Mouse (Mus musculus): ENCODE data around the gene Prex1. TPM values are rescaled to one million over a fixed set of nuclear protein-coding genes. Genes with fewer than 3 reads are reported as not detected.

Gene Prex1
- total RNA-seq, 4 experiments from 2014 or later = 91.7 to 98.3 (median 95.8) TPM

DNA sequence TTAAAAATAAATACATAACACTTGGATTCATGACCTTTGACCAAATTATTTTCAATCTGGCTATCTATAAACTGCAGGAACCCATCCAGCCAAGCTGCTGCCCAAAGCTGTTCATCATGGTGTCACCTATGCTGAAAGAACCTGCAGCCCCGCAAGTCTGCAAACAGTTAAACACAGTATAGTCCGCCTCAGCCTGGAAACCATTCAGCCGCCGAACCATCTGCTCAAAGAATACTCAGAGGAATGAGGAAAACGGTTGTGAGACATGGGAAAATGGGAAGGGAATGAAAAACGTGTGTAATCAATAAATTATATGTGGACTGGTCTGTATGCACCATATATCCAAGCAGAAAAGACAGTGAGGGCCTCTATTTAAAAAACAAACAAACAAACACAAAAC, 13.3 kb upstream of the Prex1 start:
- no peak for DNase-seq (ENCODE audit: low spot score in 2 of 2)

GRCm38 (mm10) chr2:166720416-166720815, 6.8 kb upstream of the Prex1 start:
- DNase-seq (ENCODE audit: low spot score in 2 of 2) = no peak

GRCm38 (mm10) chr2:166719930-166720305, 6.3 kb upstream of the Prex1 start:
- no peak for DNase-seq (ENCODE audit: low spot score in 2 of 2)

DNA sequence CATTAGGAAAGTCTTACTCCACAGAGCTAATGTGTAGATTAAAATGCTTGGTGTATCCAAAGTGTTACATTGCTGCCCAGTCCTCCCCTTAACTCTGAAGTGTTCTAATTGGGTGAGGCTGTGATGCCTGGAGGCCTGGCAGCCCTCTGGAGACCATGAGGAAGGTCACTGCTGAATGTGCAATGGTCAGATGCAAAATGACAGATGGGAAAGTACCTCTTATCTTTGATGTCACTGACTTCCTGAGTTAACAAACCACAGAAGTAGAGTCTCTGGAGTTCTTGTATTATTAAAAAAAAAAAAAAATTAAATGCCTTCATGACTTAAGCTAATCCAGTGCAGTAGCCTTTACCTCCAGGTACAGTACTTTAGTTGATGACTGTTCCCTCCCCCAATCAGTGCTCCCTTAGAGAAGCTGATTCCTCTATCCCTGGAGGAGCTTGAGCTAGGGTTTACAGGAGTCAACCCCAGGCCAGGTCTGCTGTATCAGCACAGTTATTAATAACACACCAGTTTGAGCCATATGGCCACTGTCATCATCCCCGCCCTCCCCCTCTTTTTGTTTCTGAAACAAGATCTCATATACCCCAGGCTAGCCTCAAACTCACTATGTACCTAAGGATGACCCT, 5.8 kb upstream of the Prex1 start:
- DNase-seq (ENCODE audit: low spot score in 2 of 2) = no peak

DNA sequence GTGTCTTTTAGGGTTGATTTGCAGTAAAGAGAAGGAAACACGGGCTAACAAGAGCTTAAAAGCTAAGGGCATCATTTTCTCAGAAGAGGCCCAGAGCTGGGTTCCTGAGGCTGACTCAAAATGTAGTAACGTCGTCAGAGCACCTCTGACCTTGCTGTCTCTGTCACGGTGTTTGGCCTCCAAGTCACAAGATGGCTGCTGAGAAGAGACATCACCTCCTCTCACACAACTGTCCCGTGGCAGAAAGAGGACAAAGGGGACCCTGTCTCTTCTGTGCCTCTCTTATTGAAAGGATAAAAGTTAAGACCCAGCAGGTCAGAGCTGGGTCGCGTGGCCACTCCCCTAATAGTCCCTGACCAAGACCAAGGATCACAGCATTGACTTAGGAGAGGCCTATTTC, 2.4 kb upstream of the Prex1 start:
- no peak for DNase-seq (ENCODE audit: low spot score in 2 of 2)

DNA sequence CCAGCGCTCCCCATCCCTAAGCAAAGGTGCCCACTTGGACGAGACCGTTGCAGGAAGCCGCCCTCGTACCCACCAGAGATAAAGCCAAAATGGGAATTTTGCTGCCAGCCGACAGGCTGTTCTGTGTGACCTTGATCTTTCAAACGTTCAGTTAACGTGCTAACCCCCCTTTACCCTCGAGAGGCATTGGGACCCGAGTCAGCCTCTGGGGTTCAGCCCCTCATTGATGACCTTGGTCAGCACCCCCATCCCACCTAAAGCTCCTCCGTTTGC, 731 bp upstream of the Prex1 start:
- DNase-seq (ENCODE audit: low spot score in 2 of 2) = no peak

DNA sequence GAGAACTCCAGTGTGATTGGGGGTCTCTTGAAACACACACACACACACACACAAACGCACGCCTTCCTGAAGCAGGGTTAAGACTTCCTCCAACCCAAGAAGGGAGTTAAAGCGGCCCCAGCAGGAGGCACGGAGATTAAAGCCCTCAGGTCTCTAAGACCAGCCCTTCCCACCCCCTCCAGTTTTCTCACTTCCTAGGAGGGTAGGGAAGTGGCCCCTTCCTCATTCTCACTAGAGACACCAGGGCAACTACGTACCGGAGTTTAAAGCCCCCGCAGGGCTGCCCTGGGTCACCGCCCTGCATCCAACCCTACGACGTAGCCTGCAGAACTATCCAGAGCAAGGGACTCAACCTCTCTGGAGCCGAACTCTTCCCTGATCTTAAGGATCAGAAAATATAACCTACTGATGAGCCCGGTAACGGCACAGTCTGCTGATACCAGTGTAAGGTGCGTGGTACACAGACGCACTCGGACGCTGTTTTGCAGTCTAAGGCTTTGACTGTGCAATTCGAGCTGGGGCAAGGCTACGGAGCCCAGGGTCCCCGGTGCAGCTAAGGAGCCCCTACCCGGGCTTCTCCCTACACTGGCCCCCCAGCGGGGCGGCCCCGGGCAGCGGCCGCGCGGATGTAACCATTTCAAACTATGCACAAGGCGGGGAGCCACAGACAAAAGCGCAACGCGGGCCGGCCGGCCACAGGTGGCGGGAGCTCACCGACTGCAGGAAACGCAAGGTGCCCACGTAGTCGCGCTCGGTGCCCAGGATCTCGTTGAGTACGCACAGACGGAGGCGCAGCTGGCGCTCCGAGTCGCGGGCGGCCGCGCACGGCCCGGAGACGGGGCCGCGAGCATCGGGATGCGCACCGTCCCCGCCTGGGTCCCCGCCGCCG, 587 bp downstream of the Prex1 start:
- DNase-seq (ENCODE audit: low spot score in 2 of 2) = peak; percentile 56 to 75

- no peak for DNase-seq (ENCODE audit: low spot score in 2 of 2)
These were observed 1.3 kb downstream of the Prex1 start for GRCm38 (mm10) chr2:166712310-166712709.

GRCm38 (mm10) chr2:166711681-166712132, 1.9 kb downstream of the Prex1 start:
- DNase-seq (ENCODE audit: low spot score in 2 of 2) = no peak

- no peak for DNase-seq (ENCODE audit: low spot score in 2 of 2)
These were observed 3.7 kb downstream of the Prex1 start for GRCm38 (mm10) chr2:166709883-166710282.

GRCm38 (mm10) chr2:166708304-166708703, 5.3 kb downstream of the Prex1 start:
- DNase-seq (ENCODE audit: low spot score in 2 of 2) = no peak

GRCm38 (mm10) chr2:166706526-166706925, 7.1 kb downstream of the Prex1 start:
- DNase-seq (ENCODE audit: low spot score in 2 of 2) = no peak

GRCm38 (mm10) chr2:166703491-166703890, 10.1 kb downstream of the Prex1 start:
- DNase-seq (ENCODE audit: low spot score in 2 of 2) = no peak

- no peak for DNase-seq (ENCODE audit: low spot score in 2 of 2)
These were observed 11.6 kb downstream of the Prex1 start for GRCm38 (mm10) chr2:166702113-166702445.

DNA sequence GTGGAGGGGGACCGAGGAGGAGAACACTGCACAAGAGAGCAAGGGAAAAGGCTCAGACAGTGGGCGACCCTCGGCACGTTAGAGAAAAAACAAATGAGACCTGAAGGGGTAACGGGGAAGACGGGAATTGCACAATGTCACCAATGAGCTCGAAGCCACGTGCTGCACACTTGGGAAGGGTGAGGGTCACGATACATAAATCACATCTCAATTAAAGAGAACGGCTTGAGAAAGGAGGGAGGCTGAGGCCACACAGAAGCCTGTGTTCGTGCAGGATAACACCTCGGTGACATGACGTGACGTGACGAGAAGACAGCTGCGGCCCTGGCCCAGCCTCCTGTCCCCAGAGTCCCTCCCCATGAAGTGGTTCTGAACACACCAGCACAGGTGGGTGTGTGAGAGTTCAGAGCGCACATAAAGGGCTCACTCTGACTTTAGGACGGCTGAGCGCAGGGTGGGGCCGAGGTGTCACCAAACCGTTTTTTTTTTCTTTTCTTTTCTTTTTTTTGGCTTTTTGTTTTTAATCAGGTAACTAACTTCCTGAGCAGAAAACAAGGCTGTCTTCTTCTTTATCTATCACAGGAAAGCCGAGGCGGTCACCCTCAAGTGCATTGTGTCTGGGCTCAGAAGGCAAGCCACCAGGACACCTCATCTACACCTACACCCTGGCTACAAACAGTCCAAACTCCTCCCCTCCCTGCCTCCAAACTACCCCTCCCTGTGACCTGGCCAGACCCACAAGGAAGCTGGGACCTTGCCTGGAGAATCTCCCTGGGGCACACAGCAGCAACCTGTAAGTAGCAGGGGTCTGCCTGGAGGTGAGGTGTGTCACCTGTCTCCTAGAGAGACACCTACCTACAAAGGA, 12.2 kb downstream of the Prex1 start:
- no peak for DNase-seq (ENCODE audit: low spot score in 2 of 2)

GRCm38 (mm10) chr2:166700732-166701131, 12.9 kb downstream of the Prex1 start:
- DNase-seq (ENCODE audit: low spot score in 2 of 2) = peak; percentile 40 to 74

GRCm38 (mm10) chr2:166700116-166700515, 13.5 kb downstream of the Prex1 start:
- no peak for DNase-seq (ENCODE audit: low spot score in 2 of 2)

DNA sequence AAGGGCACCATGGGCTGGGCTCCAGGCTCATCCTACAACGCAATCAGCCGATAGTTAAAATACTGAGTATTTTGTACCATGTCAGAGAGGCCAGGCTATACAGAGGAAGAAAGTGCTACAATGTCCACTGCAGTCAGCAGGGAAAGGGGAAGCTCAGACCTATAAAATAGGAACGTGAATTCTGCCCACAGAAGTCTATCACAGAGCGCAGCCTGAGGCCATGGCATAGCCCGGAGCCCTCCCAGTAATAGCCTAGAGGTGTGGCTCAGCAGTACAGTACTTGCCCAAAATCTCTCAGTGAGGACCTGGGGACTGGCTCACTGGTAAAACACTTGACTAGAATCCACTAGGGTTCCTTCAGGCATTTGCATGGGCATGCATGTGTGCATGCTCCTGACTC, 14.1 kb downstream of the Prex1 start:
- no peak for DNase-seq (ENCODE audit: low spot score in 2 of 2)

GRCm38 (mm10) chr2:166694616-166695015, 19.0 kb downstream of the Prex1 start:
- DNase-seq (ENCODE audit: low spot score in 2 of 2) = no peak

DNA sequence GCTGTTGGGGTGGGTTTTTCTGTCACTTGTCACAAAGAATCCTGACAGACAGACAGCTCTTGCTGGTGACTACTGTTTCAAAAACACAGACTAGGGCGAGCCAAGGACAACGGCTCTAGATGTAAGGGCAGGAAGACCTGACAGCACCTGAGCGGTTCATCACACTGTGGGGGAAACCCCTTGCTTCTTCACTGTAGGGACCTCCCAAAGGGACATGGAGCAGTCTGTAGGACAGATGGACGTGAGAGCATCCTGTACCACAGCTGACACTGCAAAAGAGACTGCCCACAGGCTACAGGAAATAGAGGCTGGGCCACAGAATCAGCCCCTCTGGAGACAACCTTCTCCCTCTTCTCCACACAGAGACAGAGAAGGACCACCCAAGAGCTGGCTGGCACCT, 20.2 kb downstream of the Prex1 start:
- DNase-seq (ENCODE audit: low spot score in 2 of 2) = no peak

GRCm38 (mm10) chr2:166691602-166692509, 21.8 kb downstream of the Prex1 start:
- DNase-seq (ENCODE audit: low spot score in 2 of 2) = peak in 1 of 2 experiments; percentile 79
